Mouse (Mus musculus): Measurements from ENCODE around the gene Ets1.

Ets1 gene

GRCm38 (mm10) chr9:32695492-32696190 is 59.6 kb downstream of the Ets1 start:
- DNase-seq: peak; percentile 90 to 92

GRCm38 (mm10) chr9:32696259-32696658 is 60.2 kb downstream of the Ets1 start:
- DNase-seq: no peak

GRCm38 (mm10) chr9:32696717-32697116 is 60.7 kb downstream of the Ets1 start:
- DNase-seq: peak in 1 of 2 experiments; percentile 46

- no peak for DNase-seq
Measured at GRCm38 (mm10) chr9:32697291-32698110, 61.5 kb downstream of the Ets1 start.

- DNase-seq: no peak
Measured at GRCm38 (mm10) chr9:32698766-32699165, 62.7 kb downstream of the Ets1 start.

GRCm38 (mm10) chr9:32699391-32699841 is 63.4 kb downstream of the Ets1 start:
- no peak for DNase-seq

GRCm38 (mm10) chr9:32700091-32700905 is 64.3 kb downstream of the Ets1 start:
- DNase-seq: no peak

- no peak for DNase-seq
Measured at GRCm38 (mm10) chr9:32701126-32701997, 65.3 kb downstream of the Ets1 start.

GRCm38 (mm10) chr9:32701998-32702305 is 65.9 kb downstream of the Ets1 start:
- DNase-seq: no peak

GRCm38 (mm10) chr9:32702836-32703395 is 66.9 kb downstream of the Ets1 start:
- no peak for DNase-seq

GRCm38 (mm10) chr9:32703976-32704745 is 68.1 kb downstream of the Ets1 start:
- DNase-seq: no peak

- no peak for DNase-seq
Measured at GRCm38 (mm10) chr9:32705827-32706478, 69.9 kb downstream of the Ets1 start.

- no peak for DNase-seq
Measured at GRCm38 (mm10) chr9:32707436-32707835, 71.4 kb downstream of the Ets1 start.

GRCm38 (mm10) chr9:32708491-32708890 is 72.5 kb downstream of the Ets1 start:
- DNase-seq: no peak

GRCm38 (mm10) chr9:32709359-32709758 is 73.3 kb downstream of the Ets1 start:
- DNase-seq: no peak

- no peak for DNase-seq
Measured at GRCm38 (mm10) chr9:32709764-32710734, 74.0 kb downstream of the Ets1 start.

- no peak for DNase-seq
Measured at GRCm38 (mm10) chr9:32710987-32711652, 75.1 kb downstream of the Ets1 start.

GRCm38 (mm10) chr9:32711768-32712167 is 75.7 kb downstream of the Ets1 start:
- no peak for DNase-seq
